Mouse (Mus musculus) CD4-positive naive resting alpha-beta T cell, adult 57 days (primary cell): ENCODE results near the gene A730046J19Rik. TPM values are rescaled to one million over a fixed set of nuclear protein-coding genes. Genes with fewer than 3 reads are reported as not detected.

ENCODE experiments used
- total RNA-seq: library from RNA; stranded (reverse); gene quantifications from one replicate; pipeline ENCODE4 v1.2.4, GENCODE M21; 2023

Gene A730046J19Rik
- total RNA-seq: not detected

GRCm38 (mm10) chrX:144153523-144153922 is at the start of gene A730046J19Rik:
Gene A730046J19Rik, plus strand, starts transcription at chrX:144153695.

Other genes starting within 250 kb of the A730046J19Rik start
- not detected for gene Dcx, start 220.4 kb upstream of the A730046J19Rik start, total RNA-seq
- 21.3 TPM for gene Alg13, start 164.1 kb downstream of the A730046J19Rik start, total RNA-seq